Mouse (Mus musculus): ENCODE measurements around the gene Wnt6.

The Wnt6 gene

DNA sequence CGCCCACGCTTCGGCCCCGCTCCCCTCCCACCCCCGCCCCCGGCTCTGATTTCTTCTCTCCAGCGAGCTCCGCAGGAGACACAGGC is at the start of gene Wnt6:
Gene Wnt6 (plus strand): TSS at position 48 of the 86 bp plus-strand sequence.
- DNase-seq: no peak

DNA sequence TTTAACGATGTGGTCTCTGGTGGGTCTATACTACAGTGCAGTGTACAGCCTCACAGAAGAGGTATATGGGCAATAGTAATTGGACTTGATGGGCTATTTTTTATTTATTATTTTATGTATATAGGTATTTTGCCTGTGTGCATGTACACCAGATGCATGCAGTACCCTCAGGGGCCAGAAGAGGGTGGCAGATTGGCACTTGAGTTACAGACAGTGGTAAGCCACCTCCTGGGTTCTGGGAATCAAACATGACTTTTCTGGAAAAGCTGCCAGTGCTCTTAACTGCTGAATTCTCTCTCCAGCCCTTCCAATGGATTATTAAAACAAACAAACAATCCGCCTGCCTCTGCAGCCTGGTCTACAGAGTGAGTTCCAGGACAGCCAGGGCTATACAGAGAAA is 47.9 kb upstream of the Wnt6 start:
- peak; percentile 21 for DNase-seq

DNA sequence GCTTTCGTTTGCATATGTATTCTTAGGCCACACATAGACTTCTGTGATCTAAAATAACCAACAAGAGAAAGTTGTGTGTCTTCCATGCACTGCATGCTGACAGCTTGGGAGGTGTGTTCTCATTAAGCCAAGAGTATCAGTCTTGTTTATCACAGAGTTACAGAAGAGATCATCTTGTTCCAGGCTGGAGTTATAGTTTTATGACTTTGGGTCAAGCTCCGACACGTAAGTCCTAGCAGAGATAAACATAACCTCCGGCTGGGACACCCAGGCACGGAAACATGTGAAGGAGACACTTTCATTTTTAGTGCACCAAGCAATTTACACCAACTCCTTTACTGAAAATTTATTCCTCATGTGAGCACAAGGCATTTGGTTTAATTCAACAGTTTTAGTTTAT is 45.6 kb upstream of the Wnt6 start:
- DNase-seq: no peak

DNA sequence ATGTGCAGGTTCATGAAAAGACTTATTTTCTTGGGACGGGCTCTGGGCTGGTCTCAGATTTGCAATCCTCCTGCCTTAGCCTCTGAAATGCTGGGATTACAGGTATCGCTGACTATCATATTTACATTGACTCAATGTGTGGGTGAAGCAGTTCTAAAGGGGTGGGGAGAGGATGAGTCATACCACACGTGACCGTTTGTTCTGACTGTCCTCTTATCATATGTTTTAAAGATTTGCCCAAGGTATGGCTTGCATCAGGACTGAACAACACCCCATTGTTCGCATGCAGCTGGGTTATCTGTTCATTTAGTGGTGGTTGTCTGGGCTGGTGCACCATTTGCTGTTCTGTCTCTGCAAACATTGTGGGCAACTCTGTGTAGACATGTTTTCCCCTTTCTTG is 45.0 kb upstream of the Wnt6 start:
- DNase-seq: no peak

DNA sequence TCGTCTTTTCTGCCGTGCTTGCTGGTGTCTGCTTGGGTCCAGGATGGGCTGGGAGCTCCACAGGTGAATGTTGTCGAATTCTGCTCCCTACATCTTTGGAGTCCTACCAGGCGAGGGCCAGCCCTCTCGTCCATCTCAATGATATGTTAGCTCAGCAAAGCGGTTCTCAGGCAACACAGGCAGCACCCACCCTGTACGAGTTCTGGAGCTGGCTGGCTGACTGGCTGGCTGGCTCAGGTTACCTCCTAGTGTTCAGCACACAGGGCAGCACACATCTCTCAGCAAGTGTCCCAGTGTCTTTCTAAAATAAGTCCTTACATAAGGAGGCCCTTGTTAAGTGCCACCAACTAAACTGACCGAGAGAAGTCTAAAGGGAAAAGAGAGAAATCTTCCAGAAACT is 43.2 kb upstream of the Wnt6 start:
- no peak for DNase-seq

DNA sequence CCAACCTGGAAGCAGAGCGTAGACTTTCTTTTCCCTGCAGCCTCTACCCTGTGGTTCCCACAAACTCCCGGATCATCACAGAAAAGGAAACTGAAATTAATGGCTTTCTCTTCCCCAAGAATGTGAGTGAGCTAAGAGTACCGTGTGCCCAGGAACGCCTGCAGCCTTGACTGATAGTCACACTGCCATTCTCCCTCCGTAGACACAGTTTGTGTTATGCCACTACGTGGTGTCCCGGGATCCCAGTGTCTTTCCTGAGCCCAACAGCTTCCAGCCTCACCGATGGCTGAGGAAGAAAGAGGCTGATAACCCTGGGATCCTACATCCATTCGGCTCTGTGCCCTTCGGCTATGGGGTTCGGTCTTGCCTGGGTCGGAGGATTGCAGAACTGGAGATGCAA is 34.7 kb upstream of the Wnt6 start:
- no peak for DNase-seq

DNA sequence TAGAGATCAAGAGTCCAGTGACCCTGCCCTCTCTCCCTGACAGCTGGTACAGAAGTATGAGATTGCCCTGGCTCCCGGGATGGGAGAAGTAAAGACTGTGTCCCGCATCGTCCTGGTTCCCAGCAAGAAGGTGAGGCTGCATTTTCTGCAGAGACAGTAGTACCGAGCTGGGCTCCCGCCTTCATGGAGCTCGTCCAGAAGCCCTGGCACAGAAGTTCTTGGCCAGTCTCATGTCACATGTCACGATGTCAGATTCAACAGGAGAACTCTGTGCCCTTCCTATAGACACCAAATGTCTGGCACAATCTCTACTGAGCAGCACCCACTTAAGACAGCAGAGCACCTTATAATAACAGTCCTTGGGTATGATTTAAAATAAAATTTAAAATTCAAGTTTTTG is 34.2 kb upstream of the Wnt6 start:
- no peak for DNase-seq

DNA sequence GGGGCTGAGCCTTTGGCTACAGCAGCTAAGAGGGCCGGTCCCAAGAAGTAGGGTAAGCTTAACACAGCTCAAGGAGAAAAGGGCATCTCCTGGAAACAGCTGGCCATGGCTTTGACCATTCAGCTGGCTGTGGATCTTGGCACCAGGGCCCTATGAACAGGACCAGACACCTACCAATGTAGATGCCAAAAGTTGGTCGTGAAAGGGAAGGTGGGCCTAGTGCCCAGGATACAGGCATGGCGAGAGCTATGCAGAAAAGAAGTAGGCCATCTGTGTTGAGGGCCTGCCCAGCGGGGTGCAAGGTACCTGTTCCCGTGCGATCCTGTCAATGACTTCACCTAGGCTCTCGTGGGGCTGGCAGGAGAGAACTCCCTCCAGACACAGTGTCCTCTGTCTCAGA is 30.8 kb upstream of the Wnt6 start:
- no peak for DNase-seq

DNA sequence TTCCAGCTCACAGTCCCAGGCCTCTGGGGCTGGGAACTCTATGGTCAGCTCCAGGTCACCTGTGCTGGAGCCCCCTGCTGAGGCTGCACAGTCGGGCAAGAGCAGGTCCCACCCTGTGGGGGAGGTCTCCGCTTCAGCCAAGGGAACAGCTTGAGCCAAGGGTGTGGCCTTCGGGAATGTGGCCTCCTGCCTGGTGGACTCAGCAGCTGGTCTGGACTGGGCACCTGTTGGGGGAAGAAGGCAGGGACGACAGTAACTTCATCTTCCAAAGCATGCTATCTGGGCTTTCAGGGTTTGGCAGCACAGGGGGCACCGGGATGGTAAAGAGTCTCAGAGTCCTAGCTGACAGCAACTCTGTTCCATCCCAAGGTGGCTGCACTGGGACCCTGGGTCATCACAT is 24.4 kb upstream of the Wnt6 start:
- no peak for DNase-seq

DNA sequence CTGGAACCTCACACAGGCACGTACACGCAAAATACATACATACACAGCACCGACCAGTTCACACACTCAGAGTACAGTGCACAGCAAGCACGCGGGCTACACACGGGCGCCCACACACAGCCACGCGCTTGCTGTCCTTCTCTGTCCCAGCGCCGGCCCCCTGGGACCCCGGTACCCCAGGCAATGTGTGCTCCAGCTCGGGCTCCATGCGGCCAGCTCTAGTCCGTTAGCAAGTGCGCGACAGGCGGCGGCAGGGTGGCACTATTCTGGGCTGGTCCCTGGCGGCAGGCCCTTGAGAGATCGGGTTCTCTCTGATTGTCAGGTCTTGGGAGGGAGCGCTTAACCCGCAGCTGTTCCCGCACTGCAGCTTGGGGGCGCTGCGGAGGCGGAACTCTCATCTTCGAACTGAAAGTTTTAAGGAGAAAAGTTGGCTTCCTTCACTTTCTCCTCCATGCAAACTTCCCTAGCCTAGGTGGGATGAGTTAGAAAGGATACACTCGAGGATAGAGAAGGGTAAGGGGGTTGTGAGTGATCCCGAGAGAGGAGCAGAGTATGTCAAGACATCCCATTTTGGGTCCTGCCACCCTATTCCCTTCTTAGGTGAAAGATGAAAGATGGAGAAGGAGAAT is 22.9 kb upstream of the Wnt6 start, which contains the start of gene Prkag3:
Gene Prkag3 (minus strand): TSS at position 579 of the 629 bp plus-strand sequence.
- DNase-seq: peak; percentile 52

DNA sequence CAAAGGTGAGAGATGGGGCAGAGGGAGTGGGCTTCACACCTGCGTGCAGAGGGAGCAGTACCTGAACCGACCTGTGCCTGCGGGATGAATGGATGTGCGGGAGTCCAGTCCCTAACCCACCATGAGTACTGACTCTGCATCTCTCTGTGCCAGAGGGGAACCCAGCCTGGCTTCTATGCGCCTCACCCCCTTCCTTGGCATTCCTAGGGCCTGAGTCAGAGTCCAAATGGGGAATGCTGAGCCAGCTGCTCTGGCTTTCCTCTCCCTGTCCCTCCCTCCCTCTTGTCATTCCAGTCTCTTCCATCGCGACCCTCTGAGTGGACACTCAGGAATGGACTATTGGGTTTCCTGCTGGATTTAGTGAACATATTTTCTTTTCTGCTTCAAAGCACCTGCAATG is 22.4 kb upstream of the Wnt6 start:
- DNase-seq: no peak

DNA sequence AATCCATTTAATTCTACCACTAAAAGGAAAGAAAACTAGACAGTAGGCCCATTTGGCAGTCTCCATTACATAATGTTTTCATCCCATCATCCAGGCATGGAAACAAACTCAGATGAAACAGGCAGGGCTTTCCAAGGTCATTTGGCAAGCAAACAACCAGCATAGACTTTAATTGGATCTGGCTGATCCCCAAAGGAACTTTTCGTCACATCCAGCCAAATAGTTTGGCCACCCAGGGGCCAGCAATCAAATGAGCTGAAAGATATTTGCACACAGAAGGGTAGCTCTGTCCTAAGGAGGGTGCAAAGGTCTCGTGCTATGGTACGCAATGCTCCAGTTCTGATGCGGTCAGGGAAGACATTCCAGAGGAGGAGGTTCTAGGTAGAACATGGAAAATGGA is 21.0 kb upstream of the Wnt6 start:
- DNase-seq: no peak

DNA sequence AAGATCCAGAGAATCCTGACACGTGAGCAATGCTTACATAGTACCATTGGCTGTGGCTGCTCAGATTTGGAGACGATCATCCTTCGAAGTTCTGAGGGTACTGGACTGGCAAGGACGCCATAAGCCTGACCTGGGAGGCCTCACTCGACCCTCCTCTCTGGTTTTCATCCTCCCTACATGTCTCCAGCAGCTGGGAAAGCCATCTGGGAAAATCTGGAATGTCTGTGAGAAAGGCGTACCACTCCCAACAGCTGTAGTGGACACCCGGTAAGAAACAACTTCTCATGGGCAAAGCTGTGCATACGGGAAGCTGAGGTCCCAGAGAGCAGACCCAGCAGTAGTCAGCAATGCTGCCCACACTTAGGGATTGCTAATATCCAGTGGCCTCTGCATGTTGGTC is 19.5 kb upstream of the Wnt6 start:
- DNase-seq: no peak

DNA sequence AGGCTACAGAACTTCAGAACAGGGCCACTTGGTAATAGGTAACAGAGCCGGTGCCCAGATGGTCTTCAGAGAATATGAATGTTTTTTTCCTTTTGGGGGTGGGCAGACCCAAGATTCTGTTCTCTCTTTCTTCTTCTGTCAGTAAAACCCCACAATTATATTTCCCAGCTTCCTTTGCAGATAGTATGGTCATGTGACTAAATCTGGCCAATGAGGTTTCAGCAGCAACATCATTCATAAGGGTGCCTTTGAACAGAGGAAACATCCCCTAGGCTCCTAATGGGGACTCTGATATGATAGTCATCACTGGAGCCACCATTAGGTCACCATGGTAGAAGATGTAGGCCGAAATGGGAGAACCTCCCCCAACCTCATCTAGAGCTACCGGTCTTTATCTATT is 18.9 kb upstream of the Wnt6 start:
- no peak for DNase-seq

DNA sequence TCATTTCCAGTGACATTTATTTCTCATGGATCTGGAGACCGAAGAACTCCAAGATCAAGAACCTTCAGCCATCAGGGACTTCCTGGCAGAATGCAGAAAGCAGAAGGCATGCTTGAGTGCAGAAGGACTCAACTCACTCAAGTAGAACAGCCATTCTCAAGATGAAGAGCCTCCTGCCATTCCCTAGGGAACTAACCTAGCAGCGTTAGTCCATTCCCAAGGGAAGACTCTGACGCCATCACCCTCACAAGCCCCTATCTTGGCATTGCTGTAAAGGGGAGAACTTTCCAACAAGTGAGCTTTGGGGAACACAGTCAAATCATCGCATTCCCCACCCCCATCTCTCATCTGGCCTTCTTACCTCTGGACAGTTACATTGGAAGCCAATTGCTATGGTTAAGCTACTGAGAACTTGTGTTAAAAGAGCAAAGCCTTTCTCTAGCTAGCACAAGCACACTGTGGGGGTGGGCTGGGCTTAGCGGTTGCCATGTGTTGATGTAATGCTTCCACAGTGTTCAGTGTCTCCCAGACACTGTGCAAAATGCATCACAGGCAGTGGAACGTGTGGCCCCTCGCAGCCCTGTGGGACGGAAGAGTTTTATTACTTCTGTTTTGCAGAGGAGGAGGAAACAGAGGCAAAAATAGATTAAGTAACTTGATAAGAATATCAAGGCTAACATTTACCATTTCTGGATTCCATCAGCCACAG is 18.3 kb upstream of the Wnt6 start:
- DNase-seq: no peak

DNA sequence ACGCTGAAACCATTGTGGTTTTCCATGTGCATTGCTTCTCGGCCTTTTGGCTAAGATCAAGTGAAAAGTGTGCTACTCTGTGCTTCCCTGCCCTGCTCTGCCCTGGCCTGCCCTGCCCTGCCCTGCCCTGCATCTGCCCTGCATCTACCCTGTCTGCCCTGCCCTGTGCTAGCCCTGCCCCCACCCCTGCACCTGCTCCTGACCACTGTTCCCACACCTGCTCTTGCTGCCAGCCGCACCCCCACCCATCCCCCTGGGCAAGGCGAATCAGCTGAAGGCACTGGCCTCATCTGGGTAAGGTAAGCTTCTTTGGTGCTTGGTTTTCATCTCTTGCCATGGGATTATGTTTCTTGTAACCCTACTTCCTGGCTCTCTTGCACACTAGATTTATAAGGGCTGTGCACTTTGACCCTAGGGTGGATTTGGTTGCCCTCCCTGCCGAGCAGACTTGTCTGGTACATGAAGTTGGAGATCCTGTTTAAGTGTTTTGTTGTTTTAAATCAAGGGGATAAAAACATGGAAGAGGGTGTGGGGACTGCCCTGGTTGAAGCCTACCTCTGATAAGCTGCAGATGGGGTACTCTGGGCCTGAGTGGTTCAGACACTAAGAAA is 17.4 kb upstream of the Wnt6 start:
- DNase-seq: no peak

DNA sequence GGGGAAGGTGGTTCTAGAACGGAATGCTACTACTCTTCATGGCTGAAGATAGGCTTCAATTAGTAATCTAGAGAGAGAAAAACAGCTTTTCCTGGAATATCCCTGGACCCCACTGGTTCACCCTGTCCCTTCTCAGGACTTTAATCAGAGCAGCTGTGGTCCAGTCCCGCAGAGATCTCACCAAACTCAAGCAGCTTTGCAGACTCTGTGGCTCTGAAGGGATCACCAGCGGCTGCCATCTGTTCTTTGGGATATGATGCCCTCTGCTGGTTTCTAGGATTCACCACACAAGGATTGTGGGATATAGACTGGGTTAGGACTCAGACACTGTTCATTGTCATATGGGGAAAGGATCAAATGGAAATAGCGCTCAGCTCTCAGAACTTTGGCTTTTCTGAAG is 11.9 kb upstream of the Wnt6 start:
- DNase-seq: peak; percentile 32

DNA sequence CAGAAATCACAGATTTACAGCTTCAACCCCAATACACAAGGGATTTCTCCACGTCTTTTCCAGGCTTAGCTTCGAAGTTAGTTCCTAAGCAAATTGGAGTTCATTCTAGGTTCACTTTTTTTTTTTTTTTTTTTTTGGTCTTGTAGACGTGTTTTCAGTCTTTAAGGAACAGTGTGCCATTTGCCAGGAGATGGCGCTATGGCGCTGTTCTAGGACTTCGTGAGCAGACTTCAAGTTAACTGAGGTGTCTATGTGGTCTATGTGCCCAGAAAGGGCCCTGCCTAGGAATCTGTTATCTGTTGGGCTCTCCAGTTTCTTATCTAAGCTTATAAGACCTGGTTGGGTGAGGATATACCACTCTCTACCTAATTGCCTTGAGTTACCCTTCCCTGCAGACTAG is 8.6 kb upstream of the Wnt6 start:
- DNase-seq: peak; percentile 79

DNA sequence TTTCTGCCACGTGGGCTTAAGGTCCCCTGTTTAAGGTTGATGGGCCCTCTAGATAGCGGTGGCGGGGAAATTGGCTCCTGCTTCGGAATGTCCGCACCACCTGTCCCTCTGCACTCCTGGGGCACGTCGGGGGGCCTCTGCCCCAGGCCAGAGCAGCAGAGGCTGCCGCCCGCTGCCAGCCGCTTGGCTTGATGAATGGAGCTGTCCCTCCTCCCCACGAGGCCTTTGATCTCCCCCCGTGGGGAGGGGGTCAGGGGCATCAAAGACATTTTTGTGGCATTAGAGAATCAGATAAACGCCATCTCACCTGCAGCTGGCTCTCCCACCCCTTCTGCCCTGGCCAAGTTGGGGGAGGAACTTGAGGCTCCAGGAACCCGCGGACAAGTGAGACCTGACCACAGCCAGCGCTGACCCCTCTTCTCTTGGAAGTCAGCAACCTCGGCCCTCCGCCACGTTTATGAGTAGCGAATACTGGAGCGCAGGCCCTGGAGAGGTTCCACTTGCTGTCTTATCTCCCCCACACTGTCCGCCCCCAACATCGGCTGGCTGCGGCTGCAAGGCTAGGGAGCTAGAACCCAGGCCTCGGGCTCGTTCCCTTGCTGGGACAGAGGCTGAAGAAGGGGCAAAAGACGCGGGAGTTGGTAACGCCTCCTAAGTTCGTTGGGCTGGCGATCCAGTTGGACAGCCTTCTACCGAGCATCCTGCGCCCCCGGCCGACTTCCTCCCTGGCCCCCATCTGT is 795 bp upstream of the Wnt6 start:
- no peak for DNase-seq

DNA sequence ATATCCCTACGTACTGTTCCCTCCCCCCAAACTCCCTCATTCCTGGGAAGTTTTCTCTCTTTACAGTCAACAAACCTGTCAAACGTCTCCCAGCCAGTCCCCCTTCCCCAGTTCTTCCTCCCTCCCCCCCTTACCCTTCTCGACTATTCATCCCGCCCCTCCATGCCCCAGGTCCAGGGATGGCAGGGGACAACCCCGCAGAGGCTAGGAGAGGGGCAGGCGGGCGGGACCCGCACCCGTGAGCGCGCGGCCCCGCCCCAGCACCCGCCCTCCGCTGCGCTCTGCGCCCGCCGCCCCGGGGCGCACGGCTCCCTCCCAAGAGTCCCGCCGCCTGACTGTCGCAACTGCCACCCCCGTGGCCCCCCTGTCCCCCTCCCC is 236 bp upstream of the Wnt6 start:
- DNase-seq: no peak

DNA sequence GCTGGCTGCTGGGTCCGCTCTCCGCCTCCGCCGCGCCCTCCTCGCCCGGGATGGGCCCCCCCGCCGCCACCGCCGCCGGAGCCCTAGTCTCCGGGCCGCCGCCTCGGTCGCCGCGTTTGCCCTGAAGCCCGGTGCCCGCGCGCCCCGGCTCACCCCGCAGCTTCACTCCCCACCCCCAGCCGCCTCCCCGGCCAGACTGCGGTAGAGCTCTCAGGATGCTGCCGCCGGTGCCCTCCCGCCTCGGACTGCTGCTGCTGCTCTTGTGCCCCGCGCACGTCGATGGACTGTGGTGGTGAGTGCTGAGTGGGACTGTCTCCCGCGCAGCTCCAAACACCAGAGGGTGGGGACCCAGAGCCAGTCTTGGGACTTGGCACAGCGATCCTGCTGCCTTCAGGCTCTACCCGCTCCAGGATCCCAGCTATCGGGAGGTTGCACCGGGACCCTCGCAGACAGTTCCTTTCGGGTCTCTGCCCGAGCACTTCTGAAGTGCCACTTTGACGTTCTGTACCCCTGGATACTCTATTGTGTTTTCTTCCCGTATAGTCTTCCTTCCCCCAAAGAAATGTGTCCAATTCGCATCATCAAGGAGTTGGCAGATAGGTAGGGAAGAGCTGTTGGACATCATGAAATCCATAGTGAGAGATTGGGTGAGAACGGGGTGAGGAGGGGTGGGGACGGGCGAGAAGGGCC is 384 bp downstream of the Wnt6 start:
- no peak for DNase-seq

DNA sequence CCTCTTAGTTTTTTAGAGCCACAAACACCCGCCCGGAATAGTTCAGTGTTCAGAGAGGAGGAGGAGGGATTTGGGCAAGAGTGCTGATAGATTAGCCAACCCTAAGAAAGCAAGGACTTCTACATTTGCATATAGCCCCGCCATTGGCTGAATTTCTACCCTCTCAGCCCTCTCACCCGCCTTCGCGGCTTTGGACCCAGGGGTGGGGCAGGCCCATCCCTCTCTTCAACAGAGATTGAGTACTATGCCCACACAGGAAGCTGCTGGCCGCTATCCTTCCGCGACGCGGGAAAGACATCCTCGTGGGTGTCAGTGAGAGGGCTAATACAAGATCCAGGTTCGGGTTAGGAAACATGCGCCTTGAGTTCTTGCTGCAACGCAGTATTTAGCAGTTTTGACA is 1.4 kb downstream of the Wnt6 start:
- DNase-seq: no peak

DNA sequence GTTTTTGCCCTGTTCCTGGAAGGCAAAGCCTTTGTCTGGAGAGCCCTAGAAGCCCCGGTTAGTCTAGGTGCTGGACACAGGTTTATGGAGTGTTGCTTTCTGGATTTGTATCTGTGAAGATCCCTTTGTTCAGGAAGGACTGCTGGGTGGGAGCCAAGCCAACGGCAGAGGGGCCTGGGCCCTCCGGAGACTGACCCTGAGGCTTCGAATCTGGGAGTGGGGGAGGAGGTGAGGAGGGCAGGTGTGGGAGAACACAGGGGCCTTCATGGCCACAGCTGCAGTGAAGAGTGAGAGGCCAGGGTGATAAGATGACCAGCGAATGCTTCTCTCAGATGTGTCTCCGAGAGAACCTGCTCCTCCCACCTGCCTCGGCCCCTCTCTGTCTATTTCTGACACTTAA is 2.4 kb downstream of the Wnt6 start:
- no peak for DNase-seq

DNA sequence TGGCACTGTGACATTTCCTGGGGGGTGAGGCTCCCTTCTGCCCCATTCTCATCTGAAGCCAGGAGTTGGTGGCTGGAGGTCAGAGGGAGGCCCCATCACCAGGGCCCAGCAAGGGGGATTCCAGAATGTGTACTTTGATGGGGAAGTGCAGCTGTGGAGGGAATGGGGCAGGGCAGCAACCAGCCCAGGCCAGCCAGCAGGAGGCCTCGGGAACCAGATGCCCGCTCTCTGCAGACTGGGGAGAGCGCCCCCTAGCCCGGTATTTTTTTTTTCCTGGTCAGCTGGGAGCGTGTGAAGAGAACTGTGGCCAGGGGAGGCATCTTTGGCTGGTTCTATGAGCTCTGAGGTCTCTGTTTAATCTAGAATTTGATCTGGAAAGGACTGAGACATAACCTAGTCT is 4.1 kb downstream of the Wnt6 start:
- DNase-seq: no peak
